Mouse (Mus musculus) forebrain, embryonic 15.5 days (tissue): ENCODE results near the gene Egln1. TPM values are rescaled to one million over a fixed set of nuclear protein-coding genes. Genes with fewer than 3 reads are reported as not detected.

ENCODE experiments used
- ATAC-seq: fragments of 200-750 bp; cut with Nextera tagmentation; replicated peaks from 2 replicates; pipeline ENCODE4 v1.8.0; 2017; ENCODE audit warnings: mild to moderate bottlenecking, moderate TSS enrichment, moderate library complexity
- H3K27ac ChIP-seq: fragments of 300-500 bp; sonication (generic); replicated peaks from 2 replicates; pipeline ENCODE4 v1.5.1; 2015; ENCODE audit warnings: mild to moderate bottlenecking, inconsistent platforms
- H3K27me3 ChIP-seq: fragments of 300-500 bp; sonication (generic); 2 replicates; pipeline ENCODE4 v1.6.1; 2015; ENCODE audit warnings: inconsistent platforms
- H3K36me3 ChIP-seq: fragments of 300-500 bp; sonication (generic); 2 replicates; pipeline ENCODE4 v1.6.1; 2015; ENCODE audit warnings: mild to moderate bottlenecking, inconsistent platforms
- H3K4me1 ChIP-seq: fragments of 300-500 bp; sonication (generic); 2 replicates; pipeline ENCODE4 v1.6.1; 2015; ENCODE audit warnings: inconsistent platforms
- H3K4me2 ChIP-seq: fragments of 300-500 bp; sonication (generic); replicated peaks from 2 replicates; pipeline ENCODE4 v1.6.1; 2015; ENCODE audit warnings: mild to moderate bottlenecking, inconsistent platforms
- H3K4me3 ChIP-seq: fragments of 300-500 bp; sonication (generic); 2 replicates; pipeline ENCODE4 v1.5.1; 2015; ENCODE audit warnings: mild to moderate bottlenecking, inconsistent platforms
- H3K9ac ChIP-seq: fragments of 300-500 bp; sonication (generic); replicated peaks from 2 replicates; pipeline ENCODE4 v1.6.1; 2015; ENCODE audit warnings: mild to moderate bottlenecking, inconsistent platforms
- H3K9me3 ChIP-seq: fragments of 300-500 bp; sonication (generic); 2 replicates; pipeline ENCODE4 v1.6.1; 2016; ENCODE audit warnings: inconsistent platforms
- WGBS: fragments of 180-500 bp; shearing (Covaris S2); methylation state at CpG from one replicate; pipeline ENCODE4 v1.1.7; 2015; ENCODE audit warnings: mixed read lengths; 5-methylcytosine and 5-hydroxymethylcytosine counted together
- polyA plus RNA-seq: library from polyadenylated mRNA; unstranded; fragments of >200 nt; fragmentation: Nextera tagmentation; extraction: Ambion mirVana; gene quantifications from 2 replicates; pipeline ENCODE4 v1.2.1, GENCODE M21; 2015

Gene Egln1
- polyA plus RNA-seq, 1 experiment from 2014 or later, result 20.9 TPM

- Histone ChIP-seq H3K27ac (peak overlapping the region; percentile 86; the same call in 1 of the 2 replicates), H3K4me2 (peak overlapping the region; percentile 81), H3K4me3 (peak overlapping the region; percentile 91), H3K9me3 (no peaks in the 10 kb centered on the region), H3K4me1 (peaks cover 21% of the 10 kb centered on the region), H3K36me3 (peaks cover 20% of the 10 kb centered on the region), H3K27me3 (no peaks in the 10 kb centered on the region), H3K9ac (peak overlapping the region; percentile 93)
- ATAC-seq, result no peak
- 22% methylated on average over 8 of the region's 8 CpGs for WGBS
Measured at GRCm38 (mm10) chr8:124863729-124864128, 85.4 kb downstream of the Egln1 start.

- H3K9ac ChIP-seq, result peak overlapping the region; percentile 93
- H3K4me1 ChIP-seq, result peaks cover 21% of the 10 kb centered on the region
- peak overlapping the region; percentile 91 for H3K4me3 ChIP-seq
- H3K9me3 ChIP-seq, result no peaks in the 10 kb centered on the region
- WGBS, result under 1% methylated on average over 33 of the region's 33 CpGs
- H3K27ac ChIP-seq, result peak overlapping the region; percentile 86
- peak; percentile 88 for ATAC-seq
- no peaks in the 10 kb centered on the region for H3K27me3 ChIP-seq
- peaks cover 24% of the 10 kb centered on the region for H3K36me3 ChIP-seq
- H3K4me2 ChIP-seq, result peak overlapping the region; percentile 81
Measured at GRCm38 (mm10) chr8:124863163-124863677, 85.9 kb downstream of the Egln1 start.

GRCm38 (mm10) chr8:124862321-124863162, 86.6 kb downstream of the Egln1 start, which contains the start of the genes Gnpat and 2810004N23Rik:
Gnpat (plus strand) TSS chr8:124863033.
2810004N23Rik (minus strand) TSS chr8:124863120.
- Histone ChIP-seq H3K27ac (peak within 1 kb of the TSS; percentile 86), H3K4me3 (peak within 1 kb of the TSS; percentile 91), H3K4me1 (peaks cover 21% of the 10 kb centered on the region), H3K9ac (peak within 1 kb of the TSS; percentile 93), H3K27me3 (no peaks in the 10 kb centered on the region), H3K9me3 (no peaks in the 10 kb centered on the region), H3K4me2 (peak within 1 kb of the TSS; percentile 81), H3K36me3 (peaks cover 29% of the 10 kb centered on the region)
- 1% methylated on average over 55 of the region's 55 CpGs for WGBS
- peak; percentile 99 for ATAC-seq

- H3K4me3 ChIP-seq, result no peak overlapping the region
- H3K36me3 ChIP-seq, result peaks cover 51% of the 10 kb centered on the region
- no peak overlapping the region for H3K27ac ChIP-seq
- H3K9ac ChIP-seq, result no peak overlapping the region
- no peaks in the 10 kb centered on the region for H3K9me3 ChIP-seq
- H3K4me1 ChIP-seq, result peaks cover 21% of the 10 kb centered on the region
- H3K27me3 ChIP-seq, result no peaks in the 10 kb centered on the region
- H3K4me2 ChIP-seq, result no peak overlapping the region
- WGBS, result 92% methylated on average over 3 of the region's 3 CpGs
- no peak for ATAC-seq
Measured at GRCm38 (mm10) chr8:124860188-124860587, 88.9 kb downstream of the Egln1 start.

GRCm38 (mm10) chr8:124859466-124859865, 89.7 kb downstream of the Egln1 start:
- H3K27ac ChIP-seq, result no peak overlapping the region
- ATAC-seq, result no peak
- H3K36me3 ChIP-seq, result peaks cover 59% of the 10 kb centered on the region
- peaks cover 20% of the 10 kb centered on the region for H3K4me1 ChIP-seq
- H3K9me3 ChIP-seq, result no peaks in the 10 kb centered on the region; the same call in 1 of the 2 replicates
- no peak overlapping the region for H3K4me2 ChIP-seq
- no peak overlapping the region for H3K4me3 ChIP-seq
- no peaks in the 10 kb centered on the region for H3K27me3 ChIP-seq
- H3K9ac ChIP-seq, result no peak overlapping the region

Other genes with a start within 250 kb of the Egln1 start
- gene Ttc13, start 227.3 kb downstream of the Egln1 start, polyA plus RNA-seq, result 56.7 and 59.2 TPM in 2 replicates
- gene Arv1, start 227.2 kb downstream of the Egln1 start, polyA plus RNA-seq, result 32.0 and 32.1 TPM in 2 replicates
- 0.18 and 0.46 TPM in 2 replicates for gene Fam89a, start 197.5 kb downstream of the Egln1 start, polyA plus RNA-seq
- 23.9 and 26.0 TPM in 2 replicates for gene Trim67, start 156.2 kb downstream of the Egln1 start, polyA plus RNA-seq
- gene Gnpat, start 86.3 kb downstream of the Egln1 start, polyA plus RNA-seq, result 89.5 and 93.0 TPM in 2 replicates
- gene 2810004N23Rik, start 86.2 kb downstream of the Egln1 start, polyA plus RNA-seq, result 34.0 and 40.5 TPM in 2 replicates
- gene Exoc8, start 51.6 kb downstream of the Egln1 start, polyA plus RNA-seq, result 14.4 and 15.5 TPM in 2 replicates
- 11.9 and 12.0 TPM in 2 replicates for gene Sprtn, start 51.4 kb downstream of the Egln1 start, polyA plus RNA-seq
- 148 and 159 TPM in 2 replicates for gene Tsnax, start 63.7 kb upstream of the Egln1 start, polyA plus RNA-seq
- 1.2 TPM in 2 replicates for gene Disc1, start 104.9 kb upstream of the Egln1 start, polyA plus RNA-seq